Mouse (Mus musculus) heart, adult 18-20 months (tissue): Measurements from ENCODE around the gene Lsr. TPM values are rescaled to one million over a fixed set of nuclear protein-coding genes. Genes with fewer than 3 reads are reported as not detected.

ENCODE experiments used
- DNase-seq, 2 experiments: peaks; one replicate each; pipeline ENCODE4 v3.0.0; 2021 to 2022; ENCODE audit warnings: mixed read lengths in 1 of 2
- long read RNA-seq, 2 experiments: library from polyadenylated mRNA; stranded (forward); transcript quantifications; one replicate each; pipeline ENCODE4 v2.0.0; 2021
- total RNA-seq, 2 experiments: library from RNA; stranded (reverse); gene quantifications; 2 replicates each; pipeline ENCODE4 v1.2.3; 2021

The Lsr gene
- 1 to 10 TPM; 4.2 to 5.2 TPM for total RNA-seq
- long read RNA-seq, experiment 1, partial matches to known transcripts = 3 of 6 reads
- long read RNA-seq, experiment 1, other reads (novel, unspliced or antisense) = 2 of 6 reads
- long read RNA-seq, experiment 2, partial matches to known transcripts = 7 of 14 reads
- long read RNA-seq, experiment 2, other reads (novel, unspliced or antisense) = 6 of 14 reads

DNA sequence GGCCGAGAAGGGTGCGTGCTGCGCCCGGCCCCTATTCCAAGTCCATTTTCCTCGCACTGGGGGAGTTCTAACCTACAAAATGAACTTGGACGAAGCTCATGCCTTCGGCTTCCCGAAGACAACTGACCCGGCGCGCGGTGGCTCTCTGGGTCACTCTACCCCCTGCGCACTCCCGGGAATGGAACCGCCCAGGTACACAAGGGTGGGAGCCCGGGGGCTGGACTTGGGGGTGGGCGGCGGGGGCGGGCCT is at the start of gene Lsr:
Gene Lsr, minus strand, starts transcription at position 214 of the 250 bp plus-strand sequence.
- DNase-seq = peak in 1 of 2 experiments; percentile 32

GRCm38 (mm10) chr7:31017104-31017901 is 44.0 kb upstream of the Lsr start:
- no peak for DNase-seq

GRCm38 (mm10) chr7:31012971-31013370 is 39.7 kb upstream of the Lsr start:
- peak in 1 of 2 experiments; percentile 36 for DNase-seq

DNA sequence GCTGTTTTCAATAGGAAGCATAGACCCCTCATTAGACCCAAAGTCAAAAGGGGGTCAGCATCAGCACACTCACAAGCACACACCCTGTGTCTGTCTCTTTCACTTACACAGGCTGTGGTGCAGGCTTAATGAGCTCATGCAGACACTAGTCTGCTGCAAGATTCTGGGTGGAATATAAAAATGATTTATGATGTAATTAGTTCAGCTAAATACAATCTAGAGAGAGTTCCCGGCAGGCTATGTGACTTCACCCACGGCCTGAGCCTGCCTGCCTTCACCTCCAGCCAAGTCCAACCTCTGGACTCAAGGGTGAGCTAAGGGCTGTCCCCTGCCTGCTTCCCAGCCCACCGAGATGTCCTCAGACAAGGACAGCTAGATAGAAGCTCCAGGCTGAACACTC is 35.6 kb upstream of the Lsr start:
- no peak for DNase-seq

GRCm38 (mm10) chr7:31008175-31008574 is 34.9 kb upstream of the Lsr start:
- DNase-seq = peak in 1 of 2 experiments; percentile 36

DNA sequence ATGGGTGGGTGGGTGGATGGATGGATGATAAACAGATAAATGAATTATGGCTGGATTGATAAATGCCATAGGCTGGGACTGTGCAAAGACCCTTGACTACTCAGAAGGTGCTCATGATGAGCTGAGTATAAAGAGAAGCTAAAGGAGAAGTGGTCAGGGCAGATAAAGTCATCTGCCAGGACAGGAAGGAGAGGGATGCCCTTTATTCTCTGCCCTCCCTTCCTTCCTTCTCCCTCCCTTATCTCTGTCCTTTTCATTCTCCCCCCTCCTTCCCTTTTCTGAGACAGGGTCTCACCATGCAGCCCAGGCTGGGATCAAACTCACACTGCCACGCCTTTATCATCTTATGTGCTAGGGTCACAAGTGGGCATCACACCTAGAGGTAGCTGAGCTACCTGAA is 34.5 kb upstream of the Lsr start:
- no peak for DNase-seq

DNA sequence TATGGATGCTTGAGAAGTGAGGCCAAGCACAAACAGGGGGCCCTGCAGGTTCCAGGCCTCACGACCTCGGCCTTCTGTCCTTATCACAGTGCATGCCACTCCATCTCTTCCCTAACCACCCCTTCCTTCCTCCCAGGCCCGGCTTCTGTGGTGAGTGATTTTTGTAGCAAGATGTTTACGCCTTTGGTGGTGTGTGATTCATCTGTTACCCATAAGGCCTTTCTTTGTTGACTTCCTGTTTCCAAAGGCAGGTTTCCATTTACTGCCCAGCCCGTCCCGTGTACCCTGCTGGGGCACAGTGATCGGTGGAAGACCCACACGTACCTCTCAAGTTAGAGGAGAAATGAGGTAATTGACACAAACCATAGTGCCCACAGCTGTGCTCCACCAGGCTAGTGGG is 29.4 kb upstream of the Lsr start:
- peak; percentile 38 to 70 for DNase-seq

- peak; percentile 83 to 89 for DNase-seq
Observed at GRCm38 (mm10) chr7:31000505-31001020, 27.3 kb upstream of the Lsr start.

- DNase-seq = no peak
Observed at GRCm38 (mm10) chr7:30996491-30996890, 23.2 kb upstream of the Lsr start.

DNA sequence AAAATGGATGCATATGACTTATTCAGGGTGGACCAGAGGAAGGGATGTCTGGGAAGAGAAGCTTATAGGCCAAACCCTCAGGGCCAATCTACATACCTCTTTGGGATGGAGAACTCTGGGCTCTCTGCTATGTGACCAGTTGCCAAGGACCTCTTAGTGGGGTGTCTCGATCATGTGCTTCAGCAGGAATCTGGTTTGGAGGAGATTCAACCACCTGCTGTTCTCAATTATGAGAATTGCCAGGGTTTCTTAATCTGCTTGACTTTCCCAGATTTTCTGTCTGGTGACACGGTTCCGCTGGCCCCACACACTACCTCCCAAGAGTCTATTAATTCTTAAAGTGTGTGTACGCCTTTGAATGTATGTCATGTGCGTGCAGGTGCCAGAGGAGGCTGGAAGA is 20.7 kb upstream of the Lsr start:
- DNase-seq = no peak

DNA sequence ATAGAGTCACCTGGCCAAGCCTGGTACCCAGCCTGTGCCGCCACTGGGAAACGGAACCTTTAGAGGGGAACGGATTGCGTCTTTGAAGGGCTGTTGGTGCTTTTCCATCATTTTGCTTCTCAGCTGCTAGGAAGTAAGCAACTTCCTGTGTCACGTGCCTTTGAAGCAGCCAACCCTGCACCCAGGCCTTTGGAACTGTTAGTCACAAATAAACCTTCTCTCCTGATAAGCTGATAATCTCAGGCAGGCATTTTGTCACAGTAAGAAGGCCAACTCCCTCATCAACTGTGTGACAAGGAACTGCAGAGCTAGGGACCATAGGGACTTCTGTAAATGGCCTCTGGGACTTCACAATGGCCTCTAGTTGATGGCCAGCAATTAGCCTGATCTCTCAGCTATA is 18.9 kb upstream of the Lsr start:
- no peak for DNase-seq

- no peak for DNase-seq
Observed at GRCm38 (mm10) chr7:30988519-30989162, 15.4 kb upstream of the Lsr start.

- DNase-seq = no peak
Observed at GRCm38 (mm10) chr7:30985357-30985756, 12.1 kb upstream of the Lsr start.

GRCm38 (mm10) chr7:30981703-30982102 is 8.4 kb upstream of the Lsr start:
- no peak for DNase-seq

GRCm38 (mm10) chr7:30973501-30974289 is 431 bp upstream of the Lsr start, which contains the start of gene Fam187b:
Gene Fam187b, plus strand, starts transcription at chr7:30973790.
- DNase-seq = peak; percentile 86 to 95

DNA sequence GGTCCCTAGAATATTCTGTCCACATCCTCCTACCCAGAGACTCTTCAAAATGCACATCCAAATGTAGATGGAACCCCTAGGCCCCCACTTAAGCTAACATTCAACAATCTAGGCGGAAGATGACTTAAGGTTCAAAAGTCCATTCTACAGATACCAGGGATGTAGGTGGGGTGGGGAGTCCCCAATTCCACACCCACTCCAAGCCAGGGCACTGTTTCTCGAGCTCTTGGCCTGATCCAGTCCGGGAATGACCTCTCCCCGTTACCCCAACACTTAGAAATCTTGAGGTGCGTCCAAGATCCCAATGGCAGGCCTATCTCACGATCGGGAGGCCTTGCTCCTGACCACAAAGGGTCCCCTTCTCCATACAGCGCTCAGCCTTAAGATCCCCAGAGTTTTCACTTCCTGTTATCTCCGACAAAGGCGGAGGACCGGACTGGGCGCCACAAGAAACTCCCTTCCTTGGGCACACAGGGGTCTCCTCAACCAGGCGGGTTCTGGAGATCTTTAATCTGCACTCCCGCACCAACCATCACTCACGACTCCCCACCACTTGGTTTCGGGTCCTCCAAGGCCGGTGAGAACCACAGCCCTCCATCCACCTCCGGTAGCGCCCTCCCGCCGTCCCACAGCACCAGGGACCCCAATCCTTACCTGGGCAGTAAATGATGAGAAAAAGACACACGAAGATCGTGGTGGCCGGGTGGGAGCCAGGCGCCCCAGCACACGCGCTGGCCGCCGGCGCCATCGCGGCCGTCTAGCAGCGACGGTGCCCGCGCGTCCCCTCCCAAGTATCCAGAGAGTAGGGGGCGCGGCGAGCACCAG is 626 bp downstream of the Lsr start:
- DNase-seq = no peak

DNA sequence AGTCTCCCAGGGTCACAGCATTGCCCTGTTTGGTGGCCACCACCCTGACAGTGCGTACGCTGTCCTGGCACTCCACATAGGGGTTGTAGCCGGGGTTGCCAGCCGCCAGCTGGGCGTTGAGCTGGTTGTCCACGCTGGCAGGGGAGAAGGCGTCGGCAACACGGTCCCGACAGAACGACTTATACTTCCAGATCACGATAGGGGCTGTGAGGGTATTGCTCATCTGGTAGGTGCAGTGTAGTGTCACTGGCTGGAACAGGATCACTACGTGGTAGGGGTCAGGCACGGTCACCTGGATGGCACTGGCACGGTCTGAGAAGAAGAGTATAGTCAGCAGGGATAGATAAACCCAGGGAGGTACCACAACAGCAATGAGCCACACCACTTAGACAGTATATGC is 1.4 kb downstream of the Lsr start:
- no peak for DNase-seq

DNA sequence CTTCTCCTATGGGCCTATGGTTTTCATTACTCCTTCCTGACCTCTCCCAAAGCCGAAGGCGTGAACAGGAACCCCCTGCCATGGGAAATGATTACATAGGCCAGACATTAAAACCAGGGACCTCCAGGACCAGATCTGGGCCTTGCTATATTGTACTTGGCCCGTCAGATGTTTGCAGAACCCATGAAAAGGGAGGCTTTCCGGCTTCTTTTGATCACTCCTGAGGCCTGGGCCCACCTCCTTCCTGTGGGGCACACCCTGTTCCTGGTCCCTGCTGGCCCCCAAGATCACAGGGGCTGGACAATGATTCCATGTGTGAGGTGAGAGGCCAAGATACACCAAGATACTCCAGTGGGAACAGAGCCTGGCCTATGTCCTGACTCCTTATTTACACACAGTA is 4.1 kb downstream of the Lsr start:
- peak; percentile 22 to 73 for DNase-seq

- DNase-seq = no peak
Observed at GRCm38 (mm10) chr7:30968611-30969010, 4.7 kb downstream of the Lsr start.

DNA sequence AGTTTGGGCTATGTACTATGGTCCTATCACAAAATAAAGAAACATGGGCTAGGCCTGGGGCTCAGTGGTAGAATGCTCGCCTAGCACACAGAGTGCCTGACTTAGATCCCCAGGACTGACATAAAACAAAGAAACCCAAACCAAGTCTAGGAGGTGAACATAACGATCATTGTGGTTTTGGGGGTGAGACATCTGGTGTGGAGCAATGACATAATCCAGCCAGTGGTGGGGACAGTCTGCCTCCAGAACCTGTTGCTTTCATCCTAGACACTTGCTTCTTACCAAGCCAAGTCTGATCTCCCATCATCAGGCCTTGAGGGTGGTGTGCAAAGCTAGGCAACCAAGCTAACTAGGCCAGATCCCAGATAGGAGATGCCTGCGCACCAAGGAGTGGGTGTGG is 6.6 kb downstream of the Lsr start:
- no peak for DNase-seq

DNA sequence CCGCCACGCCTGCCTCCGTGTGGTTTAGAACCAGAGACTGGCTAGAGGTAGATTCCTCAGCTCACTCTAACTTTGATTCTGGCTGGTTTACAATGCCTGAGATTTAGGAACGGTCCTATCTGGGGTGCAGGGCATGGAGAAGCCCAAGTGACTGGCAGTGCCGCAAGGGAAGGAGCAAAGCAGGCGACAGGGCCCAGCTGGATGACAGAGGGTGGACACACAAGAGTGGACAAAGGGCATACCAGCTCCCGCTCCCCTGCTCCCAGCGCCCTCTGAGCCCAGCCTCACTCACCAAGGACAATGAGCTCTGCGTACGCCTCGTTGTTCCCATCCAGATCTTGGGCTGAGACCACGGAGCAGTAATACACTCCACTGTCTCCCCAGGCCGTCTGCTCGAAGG is 7.6 kb downstream of the Lsr start:
- DNase-seq = no peak

DNA sequence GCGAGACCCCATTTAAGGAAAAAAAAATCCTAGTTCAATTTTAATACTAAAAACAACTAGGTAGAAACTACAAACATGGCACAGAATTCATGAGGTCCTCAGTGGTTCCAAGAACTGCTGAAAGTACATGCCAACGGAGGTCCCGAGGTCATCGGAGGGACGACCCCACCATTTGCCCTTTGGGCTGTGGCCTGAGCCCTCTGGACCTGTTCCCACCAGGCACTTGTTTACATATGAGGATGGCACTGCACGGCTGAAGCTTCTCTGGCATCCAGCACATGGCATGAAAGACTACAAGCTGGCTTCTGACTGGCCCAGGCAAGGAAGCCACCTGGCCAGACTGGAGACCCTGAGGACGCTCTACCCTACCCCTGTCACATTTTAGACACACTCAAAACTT is 8.9 kb downstream of the Lsr start:
- DNase-seq = no peak
